Mouse (Mus musculus): Measurements from ENCODE around the gene Olfr669. TPM values are rescaled to one million over a fixed set of nuclear protein-coding genes. Genes with fewer than 3 reads are reported as not detected.

Gene Olfr669
- polyA plus RNA-seq (2017; shearing (Covaris generic)) = 0.16 TPM

DNA sequence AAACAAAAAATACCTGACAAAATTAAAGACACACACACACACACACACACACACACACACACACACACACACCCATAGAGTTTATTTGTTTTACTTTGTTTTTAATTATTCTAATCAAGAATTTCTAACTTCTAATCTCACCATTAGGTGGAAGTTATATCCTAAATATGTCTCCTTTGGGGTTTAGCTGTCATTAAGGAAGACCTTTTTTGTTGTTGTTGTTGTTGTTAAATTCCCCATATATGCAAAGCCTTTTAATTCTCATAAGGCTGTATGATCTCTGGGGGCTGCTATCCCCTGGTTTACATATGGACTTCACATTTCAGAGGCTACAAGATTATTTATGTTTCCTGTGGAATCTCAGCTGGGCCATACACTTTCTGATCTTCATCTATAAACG lies at the start of gene Olfr669:
Olfr669 (plus strand) TSS at position 301 of the 400 bp plus-strand sequence.

GRCm38 (mm10) chr7:104895852-104896251 lies 38.2 kb upstream of the Olfr669 start, which contains the start of gene Olfr666:
Gene Olfr666 (minus strand): TSS chr7:104895952.

DNA sequence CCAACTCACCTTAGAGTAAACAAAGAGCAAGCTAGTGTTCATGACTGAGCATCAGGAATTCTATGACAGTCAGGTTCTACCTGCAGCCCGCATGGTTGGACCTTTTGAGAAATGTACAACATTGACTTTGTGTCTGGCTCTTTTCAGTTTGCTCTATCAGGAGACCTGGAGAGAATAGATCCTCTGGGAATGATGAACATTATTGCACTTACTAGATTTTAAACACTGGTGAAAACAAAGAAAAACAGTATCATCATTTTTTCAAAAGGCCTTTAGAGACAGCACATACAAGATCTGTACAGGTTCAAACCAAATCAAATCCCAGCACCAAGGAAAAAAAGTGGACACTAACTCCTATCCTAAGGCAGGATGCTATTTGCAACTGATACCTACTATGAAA lies 12.7 kb upstream of the Olfr669 start, which contains the start of gene Olfr667:
Olfr667 (minus strand) TSS at position 101 of the 400 bp plus-strand sequence.

DNA sequence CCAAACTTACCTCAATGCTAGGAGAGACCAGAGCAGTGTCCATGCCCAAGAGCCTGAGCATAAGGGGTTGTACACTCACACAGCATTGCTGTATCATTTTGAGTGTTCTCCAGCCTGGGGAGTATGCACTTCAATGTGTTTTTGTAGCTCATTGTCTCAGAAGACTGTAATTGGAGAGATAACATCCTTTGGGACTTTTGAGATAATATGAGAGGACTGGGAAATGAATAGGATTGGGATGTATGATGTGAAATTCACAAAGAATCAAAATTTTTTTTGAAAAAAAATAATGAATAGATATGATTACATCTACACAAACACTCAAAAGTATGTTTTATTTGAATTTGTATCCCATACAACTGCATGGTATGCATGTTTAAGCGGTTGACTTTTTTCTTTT lies 6.1 kb upstream of the Olfr669 start, which contains the start of gene Olfr668:
Olfr668 (minus strand) TSS at position 101 of the 400 bp plus-strand sequence.

GRCm38 (mm10) chr7:104962520-104962919 lies 28.5 kb downstream of the Olfr669 start, which contains the start of gene Olfr670:
Gene Olfr670 (minus strand): TSS chr7:104962620.

GRCm38 (mm10) chr7:104979026-104979425 lies 45.0 kb downstream of the Olfr669 start, which contains the start of gene Olfr671:
Gene Olfr671 (minus strand): TSS chr7:104979126.

Other genes with a start within 250 kb of the Olfr669 start
- gene Olfr661, start 247.7 kb upstream of the Olfr669 start, polyA plus RNA-seq (2017; shearing (Covaris generic)) = not detected
- gene Usp17le, start 156.8 kb upstream of the Olfr669 start, polyA plus RNA-seq (2017; shearing (Covaris generic)) = not detected
- gene Usp17lb, start 91.6 kb upstream of the Olfr669 start, polyA plus RNA-seq (2017; shearing (Covaris generic)) = not detected
- not detected for gene Usp17la, start 77.2 kb upstream of the Olfr669 start, polyA plus RNA-seq (2017; shearing (Covaris generic))
- not detected for gene Olfr665, start 56.2 kb upstream of the Olfr669 start, polyA plus RNA-seq (2017; shearing (Covaris generic))
- gene Olfr666, start 38.3 kb upstream of the Olfr669 start, polyA plus RNA-seq (2017; shearing (Covaris generic)) = not detected
- gene Olfr667, start 12.8 kb upstream of the Olfr669 start, polyA plus RNA-seq (2017; shearing (Covaris generic)) = not detected
- gene Olfr668, start 6.2 kb upstream of the Olfr669 start, polyA plus RNA-seq (2017; shearing (Covaris generic)) = not detected
- 0.12 TPM for gene Olfr670, start 28.4 kb downstream of the Olfr669 start, polyA plus RNA-seq (2017; shearing (Covaris generic))
- gene Olfr671, start 44.9 kb downstream of the Olfr669 start, polyA plus RNA-seq (2017; shearing (Covaris generic)) = 0.26 TPM
- gene Olfr672, start 67.8 kb downstream of the Olfr669 start, polyA plus RNA-seq (2017; shearing (Covaris generic)) = not detected
- not detected for gene Olfr675, start 94.2 kb downstream of the Olfr669 start, polyA plus RNA-seq (2017; shearing (Covaris generic))
- gene Olfr676, start 98.5 kb downstream of the Olfr669 start, polyA plus RNA-seq (2017; shearing (Covaris generic)) = not detected
- gene Olfr677, start 117.1 kb downstream of the Olfr669 start, polyA plus RNA-seq (2017; shearing (Covaris generic)) = not detected
- not detected for gene Olfr678, start 130.2 kb downstream of the Olfr669 start, polyA plus RNA-seq (2017; shearing (Covaris generic))
- gene Olfr679, start 147.0 kb downstream of the Olfr669 start, polyA plus RNA-seq (2017; shearing (Covaris generic)) = not detected
- gene Olfr680-ps1, start 158.6 kb downstream of the Olfr669 start, polyA plus RNA-seq (2017; shearing (Covaris generic)) = not detected
- not detected for gene Olfr681, start 182.6 kb downstream of the Olfr669 start, polyA plus RNA-seq (2017; shearing (Covaris generic))
- gene Olfr683, start 212.8 kb downstream of the Olfr669 start, polyA plus RNA-seq (2017; shearing (Covaris generic)) = not detected
- not detected for gene Olfr684, start 229.4 kb downstream of the Olfr669 start, polyA plus RNA-seq (2017; shearing (Covaris generic))

All from effector memory CD4-positive, alpha-beta T cell, adult 5 months (primary cell).